Mouse (Mus musculus) layer of hippocampus, adult 18-20 months (tissue): Measurements from ENCODE around the gene Nptxr. TPM values are rescaled to one million over a fixed set of nuclear protein-coding genes. Genes with fewer than 3 reads are reported as not detected.

ENCODE experiments used
- total RNA-seq, 2 experiments: library from RNA; stranded (reverse); gene quantifications; 2 replicates each; pipeline ENCODE4 v1.2.3; 2021

Gene Nptxr
- total RNA-seq, 2 experiments from 2014 or later, result 714 to 740 TPM

Other genes starting within 250 kb of the Nptxr start
- under 1 TPM; 0.23 to 0.57 TPM for gene Dmc1, start 199.7 kb downstream of the Nptxr start, total RNA-seq
- 1 to 10 TPM; 8.3 to 9.4 TPM for gene Fam227a, start 145.8 kb downstream of the Nptxr start, total RNA-seq
- 10 to 100 TPM; 46.2 to 46.9 TPM for gene Cby1, start 145.6 kb downstream of the Nptxr start, total RNA-seq
- gene Tomm22, start 133.9 kb downstream of the Nptxr start, total RNA-seq, result 10 to 100 TPM; 96.4 to 98.2 TPM
- 10 to 100 TPM; 49.4 TPM for gene Josd1, start 116.8 kb downstream of the Nptxr start, total RNA-seq
- 10 to 100 TPM; 51.7 to 56.9 TPM for gene Gtpbp1, start 113.9 kb downstream of the Nptxr start, total RNA-seq
- 10 to 100 TPM; 31.9 to 32.8 TPM for gene Sun2, start 62.2 kb downstream of the Nptxr start, total RNA-seq
- 10 to 100 TPM; 61.7 to 68.7 TPM for gene Dnal4, start 26.9 kb downstream of the Nptxr start, total RNA-seq
- 10 to 100 TPM; 10.9 to 18.8 TPM for gene Npcd, start 29.5 kb upstream of the Nptxr start, total RNA-seq
- gene Cbx6, start 29.9 kb upstream of the Nptxr start, total RNA-seq, result 100 to 1,000 TPM; 321 to 326 TPM
- gene Apobec3, start 86.9 kb upstream of the Nptxr start, total RNA-seq, result 1 to 10 TPM; 4.3 to 4.4 TPM
- gene Cbx7, start 166.4 kb upstream of the Nptxr start, total RNA-seq, result 10 to 100 TPM; 62.3 to 62.7 TPM
- gene Pdgfb, start 210.2 kb upstream of the Nptxr start, total RNA-seq, result 10 to 100 TPM; 28.2 to 30.4 TPM